Mouse (Mus musculus): Measurements from ENCODE around the gene Calcoco1. TPM values are rescaled to one million over a fixed set of nuclear protein-coding genes. Genes with fewer than 3 reads are reported as not detected.
A peak's percentile ranks its signal among the peaks of the same experiment; 100 is the strongest.

Calcoco1 gene
- polyA plus RNA-seq, 1 experiment, result 56.0 TPM

- Histone ChIP-seq H3K27ac (ENCODE audit: insufficient read depth, low read length) (no peak overlapping the region), H3K4me1 (ENCODE audit: control insufficient read depth, insufficient read depth, low read length) (peaks cover 3% of the 10 kb centered on the region; the same call in 1 of the 2 replicates), H3K27me3 (ENCODE audit: control insufficient read depth, insufficient read depth, low read length) (no peaks in the 10 kb centered on the region), H3K4me3 (replicated peaks; ENCODE audit: insufficient read depth, low read depth, low read length) (peak overlapping the region; percentile 55)
- TF ChIP-seq CTCF (IDR thresholded peaks at IDR 0.05; ENCODE audit: borderline replicate concordance, insufficient read depth, low read depth, low read length) (no peak), POLR2A (IDR thresholded peaks at IDR 0.05; ENCODE audit: borderline replicate concordance, insufficient read depth, low read length) (no peak)
- WGBS, result 62% methylated on average over 4 of the region's 4 CpGs
- DNase-seq, result no peak
Observed at GRCm38 (mm10) chr15:102722500-102722931, 538 bp upstream of the Calcoco1 start.

- Histone ChIP-seq H3K27ac (ENCODE audit: insufficient read depth, low read length) (no peak overlapping the region), H3K27me3 (ENCODE audit: control insufficient read depth, insufficient read depth, low read length) (no peaks in the 10 kb centered on the region), H3K4me1 (ENCODE audit: control insufficient read depth, insufficient read depth, low read length) (peaks cover 3% of the 10 kb centered on the region; the same call in 1 of the 2 replicates), H3K4me3 (replicated peaks; ENCODE audit: insufficient read depth, low read depth, low read length) (peak overlapping the region; percentile 93)
- TF ChIP-seq CTCF (IDR thresholded peaks at IDR 0.05; ENCODE audit: borderline replicate concordance, insufficient read depth, low read depth, low read length), result no peak
- TF ChIP-seq POLR2A (IDR thresholded peaks at IDR 0.05; ENCODE audit: borderline replicate concordance, insufficient read depth, low read length), result no peak
- 13% methylated on average over 14 of the region's 14 CpGs for WGBS
- DNase-seq, result no peak
Observed at GRCm38 (mm10) chr15:102721016-102721898, 721 bp downstream of the Calcoco1 start.

- TF ChIP-seq CTCF (IDR thresholded peaks at IDR 0.05; ENCODE audit: borderline replicate concordance, insufficient read depth, low read depth, low read length), result no peak
- no peak for TF ChIP-seq POLR2A (IDR thresholded peaks at IDR 0.05; ENCODE audit: borderline replicate concordance, insufficient read depth, low read length)
- H3K27me3 ChIP-seq (ENCODE audit: control insufficient read depth, insufficient read depth, low read length), result no peaks in the 10 kb centered on the region
- no peak for DNase-seq
- no peak overlapping the region for H3K4me3 ChIP-seq (replicated peaks; ENCODE audit: insufficient read depth, low read depth, low read length)
- H3K27ac ChIP-seq (ENCODE audit: insufficient read depth, low read length), result no peak overlapping the region
- WGBS, result 75% methylated on average over 12 of the region's 12 CpGs
- peaks cover 2% of the 10 kb centered on the region; the same call in 1 of the 2 replicates for H3K4me1 ChIP-seq (ENCODE audit: control insufficient read depth, insufficient read depth, low read length)
Observed at GRCm38 (mm10) chr15:102716132-102716531, 5.8 kb downstream of the Calcoco1 start.

GRCm38 (mm10) chr15:102707736-102708269 is 14.2 kb downstream of the Calcoco1 start:
- no peak for DNase-seq
- no peaks in the 10 kb centered on the region for H3K4me1 ChIP-seq (ENCODE audit: control insufficient read depth, insufficient read depth, low read length)
- no peak overlapping the region for H3K4me3 ChIP-seq (replicated peaks; ENCODE audit: insufficient read depth, low read depth, low read length)
- no peak for TF ChIP-seq CTCF (IDR thresholded peaks at IDR 0.05; ENCODE audit: borderline replicate concordance, insufficient read depth, low read depth, low read length)
- no peak for TF ChIP-seq POLR2A (IDR thresholded peaks at IDR 0.05; ENCODE audit: borderline replicate concordance, insufficient read depth, low read length)
- WGBS, result 63% methylated on average over 6 of the region's 6 CpGs
- no peaks in the 10 kb centered on the region; the same call in 1 of the 2 replicates for H3K27me3 ChIP-seq (ENCODE audit: control insufficient read depth, insufficient read depth, low read length)
- H3K27ac ChIP-seq (ENCODE audit: insufficient read depth, low read length), result no peak overlapping the region

GRCm38 (mm10) chr15:102705923-102706503 is 16.0 kb downstream of the Calcoco1 start:
- Histone ChIP-seq H3K27ac (ENCODE audit: insufficient read depth, low read length) (no peak overlapping the region), H3K4me1 (ENCODE audit: control insufficient read depth, insufficient read depth, low read length) (no peaks in the 10 kb centered on the region), H3K4me3 (replicated peaks; ENCODE audit: insufficient read depth, low read depth, low read length) (no peak overlapping the region), H3K27me3 (ENCODE audit: control insufficient read depth, insufficient read depth, low read length) (no peaks in the 10 kb centered on the region; the same call in 1 of the 2 replicates)
- no peak for DNase-seq
- TF ChIP-seq POLR2A (IDR thresholded peaks at IDR 0.05; ENCODE audit: borderline replicate concordance, insufficient read depth, low read length), result no peak
- TF ChIP-seq CTCF (IDR thresholded peaks at IDR 0.05; ENCODE audit: borderline replicate concordance, insufficient read depth, low read depth, low read length), result no peak
- 65% methylated on average over 7 of the region's 7 CpGs for WGBS

GRCm38 (mm10) chr15:102705226-102705894 is 16.6 kb downstream of the Calcoco1 start:
- no peak for DNase-seq
- no peak overlapping the region for H3K4me3 ChIP-seq (replicated peaks; ENCODE audit: insufficient read depth, low read depth, low read length)
- H3K27me3 ChIP-seq (ENCODE audit: control insufficient read depth, insufficient read depth, low read length), result no peaks in the 10 kb centered on the region; the same call in 1 of the 2 replicates
- TF ChIP-seq POLR2A (IDR thresholded peaks at IDR 0.05; ENCODE audit: borderline replicate concordance, insufficient read depth, low read length) (no peak), CTCF (IDR thresholded peaks at IDR 0.05; ENCODE audit: borderline replicate concordance, insufficient read depth, low read depth, low read length) (no peak)
- H3K4me1 ChIP-seq (ENCODE audit: control insufficient read depth, insufficient read depth, low read length), result no peaks in the 10 kb centered on the region
- no peak overlapping the region for H3K27ac ChIP-seq (ENCODE audit: insufficient read depth, low read length)
- WGBS, result 30% methylated on average over 9 of the region's 9 CpGs

- DNase-seq, result no peak
- TF ChIP-seq CTCF (IDR thresholded peaks at IDR 0.05; ENCODE audit: borderline replicate concordance, insufficient read depth, low read depth, low read length) (no peak), POLR2A (IDR thresholded peaks at IDR 0.05; ENCODE audit: borderline replicate concordance, insufficient read depth, low read length) (no peak)
- H3K27ac ChIP-seq (ENCODE audit: insufficient read depth, low read length), result no peak overlapping the region
- 69% methylated on average over 5 of the region's 5 CpGs for WGBS
- H3K27me3 ChIP-seq (ENCODE audit: control insufficient read depth, insufficient read depth, low read length), result no peaks in the 10 kb centered on the region; the same call in 1 of the 2 replicates
- H3K4me3 ChIP-seq (replicated peaks; ENCODE audit: insufficient read depth, low read depth, low read length), result no peak overlapping the region
- H3K4me1 ChIP-seq (ENCODE audit: control insufficient read depth, insufficient read depth, low read length), result no peaks in the 10 kb centered on the region
Observed at GRCm38 (mm10) chr15:102704806-102705205, 17.2 kb downstream of the Calcoco1 start.

Data from cerebellum, adult 2 months (tissue).